Mouse (Mus musculus) G1E (cell line): Measurements from ENCODE around the gene Slc9a3r2.

ENCODE experiments used
- CTCF ChIP-seq: IDR thresholded peaks from 2 replicates; pipeline ENCODE4 v1.5.1; 2012; ENCODE audit warnings: low read depth, low read length, inconsistent platforms, mixed read lengths
- POLR2AphosphoS5 ChIP-seq: IDR thresholded peaks from 2 replicates; pipeline ENCODE4 v1.6.1; 2012; ENCODE audit warnings: low read depth, low read length, inconsistent platforms; ENCODE audit not compliant: insufficient replicate concordance
- TAL1 ChIP-seq: conservative IDR thresholded peaks from 2 replicates; pipeline ENCODE4 v1.6.1; 2012; ENCODE audit warnings: low read depth, low read length, inconsistent platforms, mixed read lengths

DNA sequence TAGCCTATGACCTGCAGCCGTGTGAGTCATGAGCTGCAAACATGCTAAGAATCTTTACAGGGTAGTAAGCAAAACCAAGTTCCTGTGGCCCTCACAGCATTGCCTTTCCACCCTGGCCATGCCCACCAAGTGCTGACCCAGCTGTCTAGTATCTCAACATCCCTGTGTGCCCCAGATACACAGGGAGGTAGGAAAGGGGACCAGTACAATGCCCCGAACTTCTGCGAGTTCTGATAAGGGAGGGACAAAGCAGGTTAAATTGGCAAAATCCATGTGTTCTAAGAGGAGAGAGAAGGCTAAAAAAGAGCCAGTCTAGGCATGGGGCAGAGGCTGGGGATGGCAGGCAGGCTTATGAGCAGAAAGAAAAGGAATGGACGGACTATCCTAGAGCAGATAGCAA, 41.8 kb downstream of the Slc9a3r2 start:
- no peak for TF ChIP-seq CTCF
- TF ChIP-seq POLR2AphosphoS5: no peak
- no peak for TF ChIP-seq TAL1
